Mouse (Mus musculus) common myeloid progenitor, adult 5-6 weeks (primary cell): ENCODE results near the gene Adat2. TPM values are rescaled to one million over a fixed set of nuclear protein-coding genes. Genes with fewer than 3 reads are reported as not detected.

Source experiments
- ATAC-seq: replicated peaks from 2 replicates; pipeline ENCODE4 v1.8.0; 2016; ENCODE audit warnings: low read depth, mild to moderate bottlenecking, moderate TSS enrichment, inconsistent platforms; ENCODE audit not compliant: poor library complexity, severe bottlenecking
- total RNA-seq: library from RNA; stranded (forward); fragments of 200-1000, 187-1606 nt; gene quantifications from 2 replicates; pipeline ENCODE4 v1.2.3, GENCODE M21; 2017

Gene Adat2
- total RNA-seq, 1 experiment from 2014 or later, result 2.7 TPM

DNA sequence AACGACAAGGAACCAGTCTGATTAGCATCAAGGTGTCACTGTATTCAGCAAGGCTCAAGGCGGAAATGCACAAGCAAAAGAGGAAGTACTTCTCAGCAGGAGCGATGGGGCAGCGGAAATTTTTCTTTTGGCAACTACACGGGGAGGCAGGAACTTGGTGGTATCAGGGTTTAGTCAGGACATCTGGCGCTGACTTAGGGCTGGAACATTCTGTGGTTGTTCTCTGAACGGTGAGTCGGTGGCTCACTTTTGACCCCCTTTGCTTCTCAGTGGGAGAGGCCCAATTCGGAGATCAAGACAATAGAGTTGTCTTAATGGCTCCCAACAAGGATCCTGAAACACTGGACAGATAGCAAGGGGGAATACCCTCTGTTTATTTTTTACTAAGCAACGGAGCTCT, 39.5 kb downstream of the Adat2 start:
- no peak for ATAC-seq

DNA sequence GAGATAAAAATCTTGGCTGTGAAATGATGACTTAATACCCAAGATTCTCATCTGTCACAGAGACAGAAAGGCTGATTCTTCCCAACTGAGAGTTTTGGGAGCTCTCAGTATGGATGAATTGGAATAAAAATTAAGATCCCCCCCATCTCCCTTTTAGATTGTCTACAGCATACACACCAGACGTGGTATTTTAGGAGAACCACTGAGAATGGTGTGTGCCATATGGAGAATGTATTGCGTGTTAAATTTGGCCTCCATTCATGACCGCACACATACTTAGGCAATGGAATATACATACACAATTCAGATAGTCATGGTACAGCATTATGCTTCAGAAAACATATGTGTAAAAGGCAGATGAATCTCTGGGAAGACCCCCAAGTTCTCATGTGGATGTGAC, 40.8 kb downstream of the Adat2 start:
- ATAC-seq, result no peak

DNA sequence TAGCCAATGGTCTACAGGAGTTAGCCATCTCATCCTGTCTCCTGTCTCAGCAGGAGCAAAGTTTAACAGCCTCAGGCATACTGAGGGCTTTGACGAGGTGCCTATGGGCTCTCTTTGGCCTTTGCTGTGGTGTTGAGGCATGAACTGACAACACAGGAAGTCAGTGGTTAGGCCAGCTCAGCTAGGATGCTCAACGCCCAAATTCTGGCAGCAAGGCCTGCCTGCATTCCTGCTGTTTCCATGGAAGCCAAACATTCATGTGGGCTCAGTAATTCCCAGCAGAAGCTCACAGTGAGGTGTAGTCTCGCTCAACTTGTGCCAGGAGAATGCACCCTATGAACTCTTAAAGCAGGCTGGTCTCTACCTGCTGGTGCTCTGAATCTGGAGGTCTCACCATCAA, 43.4 kb downstream of the Adat2 start:
- ATAC-seq, result peak; percentile 62; the same call in 1 of the 2 replicates

DNA sequence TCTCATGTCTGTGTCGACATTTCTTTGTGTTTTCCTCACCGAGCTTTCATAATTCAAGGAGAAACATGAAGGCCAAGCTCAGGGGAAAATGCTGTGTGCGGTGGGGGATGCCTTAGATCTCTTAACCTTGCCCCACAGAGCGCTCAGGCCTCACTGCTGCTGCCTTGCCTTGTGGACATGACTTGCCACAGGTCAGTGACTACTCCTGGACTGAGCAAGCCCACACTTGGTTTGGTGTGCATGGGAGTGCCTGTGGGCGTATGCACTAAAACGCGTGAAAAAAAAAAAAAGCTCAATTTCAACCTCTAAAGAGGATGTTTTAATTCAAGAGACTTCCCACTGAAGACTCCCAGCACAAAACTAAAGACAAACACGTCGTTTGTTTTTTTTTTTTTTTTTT, 44.2 kb downstream of the Adat2 start:
- ATAC-seq, result no peak

DNA sequence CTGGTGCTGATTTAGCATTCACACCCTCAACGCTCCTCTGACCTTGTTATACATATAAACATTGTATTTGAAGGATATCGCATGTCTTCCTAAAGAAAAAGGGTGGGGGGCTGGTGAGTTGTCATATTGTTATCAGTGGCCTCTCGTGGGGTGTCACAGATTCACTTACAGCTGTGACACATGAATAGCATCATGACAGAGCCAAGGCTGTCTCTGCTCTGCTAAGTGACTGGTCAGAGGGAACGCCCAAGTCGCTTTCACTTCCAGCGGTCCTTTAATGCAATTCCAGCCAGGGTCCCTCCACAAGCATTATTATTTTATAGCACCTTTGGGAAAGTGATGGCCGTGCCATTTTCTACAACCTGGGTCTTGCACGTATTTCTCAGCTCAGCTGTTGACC, 44.8 kb downstream of the Adat2 start:
- no peak for ATAC-seq

DNA sequence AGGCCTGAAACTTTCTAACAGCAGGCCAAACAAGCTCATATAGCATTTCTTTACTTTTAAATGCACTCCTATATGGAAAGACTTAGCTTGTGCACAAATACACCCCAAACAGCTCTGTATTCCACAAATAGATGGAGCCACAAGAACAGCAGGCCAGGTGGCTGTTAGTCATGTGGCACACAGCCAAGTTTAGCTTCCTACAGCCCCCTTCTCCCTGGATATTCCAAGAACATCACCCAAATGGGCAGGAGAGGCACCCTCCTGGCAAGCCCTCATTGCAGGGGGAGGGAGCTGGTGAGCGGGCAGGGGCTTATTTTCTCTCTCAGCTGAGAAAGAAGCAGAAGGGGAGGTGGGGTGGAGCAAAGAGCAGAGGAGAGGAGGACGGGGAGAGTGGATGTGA, 48.2 kb downstream of the Adat2 start:
- no peak for ATAC-seq

Other genes with a start within 250 kb of the Adat2 start
- gene Phactr2, start 78.5 kb upstream of the Adat2 start, total RNA-seq, result 25.9 and 27.6 TPM in 2 replicates
- 46.3 and 56.7 TPM in 2 replicates for gene Fuca2, start 53.4 kb upstream of the Adat2 start, total RNA-seq
- 15.4 and 23.3 TPM in 2 replicates for gene Pex3, start 248 bp downstream of the Adat2 start, total RNA-seq